Mouse (Mus musculus): ENCODE data around the gene 6330403K07Rik.

Gene 6330403K07Rik

GRCm38 (mm10) chr11:71033163-71033761 lies at the start of gene 6330403K07Rik:
Gene 6330403K07Rik (minus strand): TSS chr11:71033513.
- no peak for DNase-seq (ENCODE audit: low spot score in 2 of 2)

- no peak for DNase-seq (ENCODE audit: low spot score in 2 of 2)
Measured at GRCm38 (mm10) chr11:71076342-71076741, 43.0 kb upstream of the 6330403K07Rik start.

- no peak for DNase-seq (ENCODE audit: low spot score in 2 of 2)
Measured at GRCm38 (mm10) chr11:71052554-71052953, 19.2 kb upstream of the 6330403K07Rik start.

- no peak for DNase-seq (ENCODE audit: low spot score in 2 of 2)
Measured at GRCm38 (mm10) chr11:71039526-71040298, 6.4 kb upstream of the 6330403K07Rik start.

GRCm38 (mm10) chr11:71032491-71033162 lies 686 bp downstream of the 6330403K07Rik start:
- DNase-seq (ENCODE audit: low spot score in 2 of 2), result no peak

- DNase-seq (ENCODE audit: low spot score in 2 of 2), result no peak
Measured at GRCm38 (mm10) chr11:71032070-71032469, 1.2 kb downstream of the 6330403K07Rik start.

- DNase-seq (ENCODE audit: low spot score in 2 of 2), result no peak
Measured at GRCm38 (mm10) chr11:71029403-71030118, 3.8 kb downstream of the 6330403K07Rik start.

- no peak for DNase-seq (ENCODE audit: low spot score in 2 of 2)
Measured at GRCm38 (mm10) chr11:71028280-71028679, 5.0 kb downstream of the 6330403K07Rik start.

GRCm38 (mm10) chr11:71019201-71020068 lies 13.9 kb downstream of the 6330403K07Rik start, which contains the start of the genes Mis12 and Derl2:
Gene Mis12 (plus strand): TSS chr11:71019611.
Gene Derl2 (minus strand): TSS chr11:71019841.
- DNase-seq (ENCODE audit: low spot score in 2 of 2), result peak; percentile 98

- no peak for DNase-seq (ENCODE audit: low spot score in 2 of 2)
Measured at GRCm38 (mm10) chr11:71018416-71019200, 14.7 kb downstream of the 6330403K07Rik start.

- DNase-seq (ENCODE audit: low spot score in 2 of 2), result no peak
Measured at GRCm38 (mm10) chr11:71017051-71017450, 16.3 kb downstream of the 6330403K07Rik start.

GRCm38 (mm10) chr11:71012743-71013142 lies 20.6 kb downstream of the 6330403K07Rik start:
- DNase-seq (ENCODE audit: low spot score in 2 of 2), result no peak

- no peak for DNase-seq (ENCODE audit: low spot score in 2 of 2)
Measured at GRCm38 (mm10) chr11:71008321-71008720, 25.0 kb downstream of the 6330403K07Rik start.

- no peak for DNase-seq (ENCODE audit: low spot score in 2 of 2)
Measured at GRCm38 (mm10) chr11:71007831-71008230, 25.5 kb downstream of the 6330403K07Rik start.

GRCm38 (mm10) chr11:71007026-71007425 lies 26.3 kb downstream of the 6330403K07Rik start:
- no peak for DNase-seq (ENCODE audit: low spot score in 2 of 2)

- no peak for DNase-seq (ENCODE audit: low spot score in 2 of 2)
Measured at GRCm38 (mm10) chr11:71005046-71005445, 28.3 kb downstream of the 6330403K07Rik start.

- peak; percentile 94 to 95 for DNase-seq (ENCODE audit: low spot score in 2 of 2)
Measured at GRCm38 (mm10) chr11:71004316-71004773, 29.0 kb downstream of the 6330403K07Rik start, which contains the start of gene Dhx33. Gene Dhx33 (minus strand): TSS chr11:71004437.

- DNase-seq (ENCODE audit: low spot score in 2 of 2), result peak in 1 of 2 experiments; percentile 6
Measured at GRCm38 (mm10) chr11:71003611-71004315, 29.6 kb downstream of the 6330403K07Rik start.

- no peak for DNase-seq (ENCODE audit: low spot score in 2 of 2)
Measured at GRCm38 (mm10) chr11:71001167-71001566, 32.1 kb downstream of the 6330403K07Rik start.
